Mouse (Mus musculus) liver, embryonic 14.5 days (tissue): ENCODE measurements around the gene Dok7.
A peak's percentile ranks its signal among the peaks of the same experiment; 100 is the strongest.

ENCODE experiments used
- CTCF ChIP-seq: IDR thresholded peaks from 2 replicates; pipeline ENCODE4 v1.5.1; 2016; ENCODE audit warnings: antibody characterized with exemption, low read depth, control low read depth
- EP300 ChIP-seq: IDR thresholded peaks from 2 replicates; pipeline ENCODE4 v1.6.1; 2016; ENCODE audit warnings: antibody characterized with exemption, low read depth

- TF ChIP-seq CTCF, result no peak
- TF ChIP-seq EP300, result peak; percentile 37; the same call in 1 of the 2 replicates
Measured at GRCm38 (mm10) chr5:35103528-35103927, 47.0 kb downstream of the Dok7 start.
